Mouse (Mus musculus) bone marrow macrophage, adult 2 months (primary cell): ENCODE data around the gene Map7d1.

Experiments
- CTCF ChIP-seq: IDR thresholded peaks from 2 replicates; pipeline ENCODE4 v1.5.1; 2012; ENCODE audit warnings: low read depth, mild to moderate bottlenecking, low read length, moderate library complexity
- POLR2A ChIP-seq: IDR thresholded peaks from 2 replicates; pipeline ENCODE4 v1.6.1; 2012; ENCODE audit warnings: mild to moderate bottlenecking, low read depth, low read length, borderline replicate concordance

- no peak for TF ChIP-seq CTCF
- TF ChIP-seq POLR2A: no peak
These were observed 18.4 kb downstream of the Map7d1 start for GRCm38 (mm10) chr4:126237721-126238242.
